Mouse (Mus musculus) embryonic fibroblast, embryonic 13.5 days (primary cell): ENCODE results near the gene Rtl9.

Experiments used
- CTCF ChIP-seq: IDR thresholded peaks from 2 replicates; pipeline ENCODE4 v1.5.1; 2011; ENCODE audit warnings: mild to moderate bottlenecking, control low read depth, low read length, moderate library complexity, borderline replicate concordance; ENCODE audit not compliant: insufficient read depth
- POLR2A ChIP-seq: IDR thresholded peaks from 2 replicates; pipeline ENCODE4 v1.6.1; 2011; ENCODE audit warnings: low read depth, mild to moderate bottlenecking, control low read depth, low read length, moderate library complexity

- TF ChIP-seq POLR2A, result no peak
- TF ChIP-seq CTCF, result no peak
Observed at GRCm38 (mm10) chrX:143090904-143091588, 8.3 kb upstream of the Rtl9 start.
